Mouse (Mus musculus) MEL (cell line): ENCODE results near the gene Sec23a.
A peak's percentile ranks its signal among the peaks of the same experiment; 100 is the strongest.

Experiments used
- CHD1 ChIP-seq: IDR thresholded peaks from 2 replicates; pipeline ENCODE4 v1.6.1; 2012; ENCODE audit warnings: low read depth, mild to moderate bottlenecking, inconsistent platforms, low read length, improper control_type of control experiment
- CTCF ChIP-seq, 3 experiments: IDR thresholded peaks in 2 of 3; conservative IDR thresholded peaks in 1 of 3; 2 replicates each; pipeline ENCODE4 v1.5.1; 2011 to 2012; ENCODE audit warnings: low read length in 3 of 3, low read depth in 2 of 3, mild to moderate bottlenecking in 2 of 3, improper control_type of control experiment in 1 of 3, inconsistent platforms in 1 of 3, mixed read lengths in 1 of 3, moderate library complexity in 1 of 3; ENCODE audit not compliant: control insufficient read depth in 1 of 3, insufficient read depth in 1 of 3, poor library complexity in 1 of 3, severe bottlenecking in 1 of 3
- GATA1 ChIP-seq: IDR thresholded peaks from 2 replicates; pipeline ENCODE4 v1.6.1; 2011; ENCODE audit warnings: low read depth, low read length, improper control_type of control experiment
- MAZ ChIP-seq: IDR thresholded peaks from 2 replicates; pipeline ENCODE4 v1.6.1; 2012; ENCODE audit warnings: low read depth, mild to moderate bottlenecking, inconsistent platforms, low read length, improper control_type of control experiment
- MXI1 ChIP-seq: IDR thresholded peaks from 2 replicates; pipeline ENCODE4 v1.6.1; 2011; ENCODE audit warnings: mild to moderate bottlenecking, low read depth, low read length, improper control_type of control experiment
- MYC ChIP-seq: IDR thresholded peaks from 2 replicates; pipeline ENCODE4 v1.6.1; 2011; ENCODE audit warnings: low read depth, mild to moderate bottlenecking, low read length, improper control_type of control experiment, moderate library complexity
- POLR2AphosphoS5 ChIP-seq: IDR thresholded peaks from 2 replicates; pipeline ENCODE4 v1.6.1; 2012; ENCODE audit warnings: low read depth, borderline replicate concordance, mild to moderate bottlenecking, inconsistent platforms, low read length, moderate library complexity, mixed read lengths
- TAL1 ChIP-seq: IDR thresholded peaks from 2 replicates; pipeline ENCODE4 v1.6.1; 2012; ENCODE audit warnings: mild to moderate bottlenecking, inconsistent platforms, low read length, moderate library complexity, mixed read lengths
- TCF12 ChIP-seq: IDR thresholded peaks from 2 replicates; pipeline ENCODE4 v1.6.1; 2014; ENCODE audit warnings: low read depth, mild to moderate bottlenecking, inconsistent platforms, low read length, improper control_type of control experiment, moderate library complexity
- USF1 ChIP-seq: IDR thresholded peaks from 2 replicates; pipeline ENCODE4 v1.6.1; 2014; ENCODE audit warnings: low read depth, mild to moderate bottlenecking, inconsistent platforms, low read length, improper control_type of control experiment, moderate library complexity
- ZC3H11A ChIP-seq: IDR thresholded peaks from 2 replicates; pipeline ENCODE4 v1.6.1; 2012; ENCODE audit warnings: low read depth, mild to moderate bottlenecking, inconsistent platforms, low read length, improper control_type of control experiment
- ZMIZ1 ChIP-seq: IDR thresholded peaks from 2 replicates; pipeline ENCODE4 v1.6.1; 2012; ENCODE audit warnings: low read depth, mild to moderate bottlenecking, inconsistent platforms, low read length, improper control_type of control experiment, moderate library complexity
- ZNF384 ChIP-seq: IDR thresholded peaks from 2 replicates; pipeline ENCODE4 v1.6.1; 2012; ENCODE audit warnings: low read depth, mild to moderate bottlenecking, inconsistent platforms, low read length, improper control_type of control experiment

DNA sequence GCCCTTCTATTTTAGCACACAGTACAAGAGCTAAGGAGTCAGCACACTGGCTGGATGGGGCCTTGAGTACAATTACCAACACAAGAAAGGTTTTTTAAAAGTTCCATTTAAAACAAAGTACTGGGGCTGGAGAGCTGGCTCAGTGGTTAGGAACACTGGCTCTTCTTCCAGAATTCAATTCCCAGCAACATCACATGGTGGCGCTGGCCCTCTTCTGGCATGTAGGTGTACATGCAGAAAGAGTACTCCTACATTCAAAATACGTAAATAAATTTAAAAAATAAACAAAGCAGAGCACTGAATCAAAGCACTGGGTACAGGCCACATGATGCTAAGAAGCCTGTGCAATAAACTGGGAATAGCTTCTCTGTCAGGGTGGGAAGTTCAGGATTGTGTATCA lies 34.9 kb downstream of the Sec23a start:
- TF ChIP-seq ZMIZ1 (no peak), CTCF (IDR thresholded peaks at IDR 0.05 in 2 of 3, conservative IDR thresholded peaks at IDR 0.05 in 1 of 3; ENCODE audit: control insufficient read depth in 1 of 3, insufficient read depth in 1 of 3, low read depth in 2 of 3, low read length in 3 of 3, poor library complexity in 1 of 3, severe bottlenecking in 1 of 3) (peak; percentile 27 to 56 (median 51)), GATA1 (no peak), USF1 (no peak), POLR2AphosphoS5 (no peak), ZC3H11A (no peak), CHD1 (no peak), TCF12 (no peak), MAZ (no peak), MYC (no peak), TAL1 (no peak), ZNF384 (no peak), MXI1 (no peak)
